Mouse (Mus musculus): ENCODE data around the gene Gzma. TPM values are rescaled to one million over a fixed set of nuclear protein-coding genes. Genes with fewer than 3 reads are reported as not detected.

Gene Gzma
- total RNA-seq (2021) = not detected

DNA sequence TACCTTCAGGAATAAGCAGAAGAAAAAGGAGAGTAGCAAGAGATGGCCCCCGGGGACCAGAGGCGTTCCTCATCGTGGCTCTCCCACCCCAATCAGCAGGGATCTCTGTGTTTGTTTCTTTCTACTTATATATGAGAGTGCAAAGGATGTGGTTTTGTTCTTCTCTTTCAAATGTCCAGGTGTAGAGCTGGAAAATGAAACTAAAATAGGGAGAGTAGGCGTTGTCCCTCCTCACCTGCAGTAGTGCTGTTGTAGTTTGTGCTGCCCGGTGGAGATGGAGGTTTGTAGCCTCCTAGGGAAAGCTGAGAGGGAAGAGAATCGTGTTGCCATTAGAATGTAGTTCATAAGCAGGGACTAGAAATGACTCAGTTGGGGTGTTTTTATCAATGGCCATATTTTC, at the start of gene Gzma:
Gzma (minus strand) TSS at position 103 of the 400 bp plus-strand sequence.
- intact Hi-C loops (cut with DNase I) = loop anchor here (1.0 kb wide), 1 partner anchor 9 kb away; no protein-coding TSS in a partner anchor
- no peak for DNase-seq (ENCODE audit: low spot score in 2 of 2)

DNA sequence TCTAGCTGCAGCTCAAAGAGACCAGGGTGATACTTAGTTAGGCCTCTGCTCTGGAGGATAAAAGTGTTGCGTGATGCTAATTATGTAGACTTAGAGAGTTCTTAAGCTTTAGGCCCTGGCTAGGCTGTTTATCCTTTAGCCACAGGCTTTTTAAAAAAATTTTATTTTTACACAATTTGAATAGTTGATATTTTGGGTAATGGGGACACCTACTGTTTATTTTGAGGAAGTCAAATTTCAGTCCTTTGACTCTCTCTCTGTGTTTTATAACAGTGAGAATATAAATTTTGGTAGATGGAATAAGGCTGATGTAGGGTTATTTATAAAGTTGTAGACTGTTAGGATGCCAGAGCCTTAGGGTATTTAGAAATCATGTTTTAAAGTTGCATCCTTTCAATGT, 38.8 kb upstream of the Gzma start:
- intact Hi-C loops (cut with DNase I) = loop anchor here (5.0 kb wide), 1 partner anchor 92 kb away; the partner anchor contains the start of gene Gpx8
- no peak for DNase-seq (ENCODE audit: low spot score in 2 of 2)

- intact Hi-C loops (cut with DNase I) = no loop called here
- no peak for DNase-seq (ENCODE audit: low spot score in 2 of 2)
Observed at GRCm38 (mm10) chr13:113129974-113130373, 29.2 kb upstream of the Gzma start.

DNA sequence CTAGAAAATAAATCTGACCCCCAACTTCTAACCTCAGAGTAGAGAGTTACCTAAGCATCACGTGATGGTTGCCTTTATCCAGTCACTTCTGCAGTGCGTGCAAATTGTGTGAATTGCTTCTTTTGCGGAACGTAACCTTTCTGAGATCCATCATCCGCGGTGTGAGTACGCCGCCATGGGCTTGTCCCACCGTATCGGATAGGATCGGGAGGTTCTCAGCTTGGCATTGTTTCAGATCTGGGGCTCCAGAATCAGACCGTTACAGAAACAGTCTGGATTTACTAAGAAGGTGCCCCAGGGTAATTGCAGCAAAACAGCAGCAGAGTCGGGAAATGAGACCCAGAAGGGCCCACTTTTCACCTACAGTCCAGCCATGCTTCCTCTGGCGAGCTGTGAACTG, 20.5 kb upstream of the Gzma start:
- intact Hi-C loops (cut with DNase I) = no loop called here
- DNase-seq (ENCODE audit: low spot score in 2 of 2) = no peak

DNA sequence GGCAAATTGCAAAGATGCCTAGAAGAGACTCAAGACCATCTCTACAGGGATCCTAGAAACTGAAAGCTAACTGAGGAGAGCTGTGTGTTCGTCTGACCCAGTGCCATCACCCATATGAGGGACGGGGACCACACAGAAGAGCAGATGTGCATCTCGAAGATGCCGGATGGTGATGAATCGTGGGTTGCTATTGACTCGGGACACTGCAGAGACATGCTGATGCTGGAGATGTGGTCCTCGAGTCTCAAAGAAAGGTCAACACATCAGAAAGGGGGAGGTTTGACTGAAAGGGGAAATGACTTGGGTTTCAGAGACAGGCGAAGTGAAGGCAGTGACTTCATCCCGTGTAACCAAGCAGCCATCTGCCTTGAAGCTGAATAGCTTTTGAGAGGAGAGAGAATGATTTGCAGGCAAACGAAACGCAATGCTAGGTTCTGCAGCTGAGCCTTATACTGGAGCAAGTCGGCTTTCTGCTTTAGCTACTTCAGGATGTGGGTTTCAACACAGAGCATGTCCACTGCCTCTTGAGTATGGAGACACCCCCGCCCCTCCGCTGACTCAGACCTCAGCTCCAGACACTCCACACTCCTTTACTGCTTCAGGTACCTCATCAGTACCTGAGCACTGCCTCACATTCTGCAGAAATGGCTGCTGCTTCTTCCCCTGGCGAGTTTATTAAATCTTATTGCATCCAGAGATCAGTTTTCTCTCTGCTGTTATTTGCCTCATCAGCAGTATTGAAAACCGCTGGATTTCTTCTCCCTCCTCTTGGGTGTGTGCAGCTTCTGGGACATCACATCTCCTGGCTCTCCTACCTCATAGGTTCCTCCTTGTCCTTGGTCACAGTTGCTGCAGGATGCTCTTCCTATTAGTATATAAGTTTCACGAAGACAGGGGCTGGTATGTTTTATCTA, 19.8 kb upstream of the Gzma start:
- intact Hi-C loops (cut with DNase I) = no loop called here
- no peak for DNase-seq (ENCODE audit: low spot score in 2 of 2)

DNA sequence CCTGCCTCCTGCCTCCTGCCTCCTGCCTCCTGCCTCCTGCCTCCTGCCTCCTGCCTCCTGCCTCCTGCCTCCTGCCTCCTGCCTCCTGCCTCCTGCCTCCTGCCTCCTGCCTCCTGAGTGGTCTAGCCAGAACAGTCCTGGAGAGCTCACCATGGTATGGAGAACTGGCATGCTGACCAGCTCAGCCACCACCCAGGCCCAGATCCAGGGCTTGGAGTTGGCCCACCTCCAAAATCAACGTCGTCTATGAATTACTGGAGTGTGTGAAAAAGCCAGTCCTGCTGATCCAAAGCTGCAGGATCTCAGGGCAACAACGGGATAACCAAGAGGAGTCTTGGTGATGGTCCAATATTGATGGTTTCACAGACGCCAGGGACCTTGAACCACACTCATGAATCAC, 18.2 kb upstream of the Gzma start:
- intact Hi-C loops (cut with DNase I) = no loop called here

GRCm38 (mm10) chr13:113104759-113105158, 4.0 kb upstream of the Gzma start:
- no peak for DNase-seq (ENCODE audit: low spot score in 2 of 2)
- intact Hi-C loops (cut with DNase I) = no loop called here

More for the DNA sequence above, 18.2 kb upstream of the Gzma start:
- DNase-seq (ENCODE audit: low spot score in 2 of 2) = no peak

DNA sequence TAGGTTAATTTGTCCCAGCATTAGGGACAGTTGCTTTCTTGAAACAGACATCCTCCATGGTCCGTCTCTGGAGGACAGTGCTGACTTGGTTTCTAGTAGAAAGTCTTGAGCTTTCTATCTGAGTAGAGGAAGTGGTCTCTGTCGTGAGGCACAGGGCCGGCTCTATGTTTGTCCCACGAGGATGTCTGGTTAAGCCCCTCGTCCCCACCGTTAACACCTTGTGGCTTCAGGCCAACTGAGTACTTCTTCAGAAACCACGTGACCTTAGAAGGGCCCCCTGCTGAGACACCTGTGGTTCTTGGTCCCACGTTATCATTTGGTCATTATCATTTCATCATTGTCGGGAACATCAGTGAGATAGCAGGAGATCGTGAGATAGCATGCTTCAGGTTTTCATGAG, 1.0 kb upstream of the Gzma start:
- no peak for DNase-seq (ENCODE audit: low spot score in 2 of 2)
- intact Hi-C loops (cut with DNase I) = no loop called here

DNA sequence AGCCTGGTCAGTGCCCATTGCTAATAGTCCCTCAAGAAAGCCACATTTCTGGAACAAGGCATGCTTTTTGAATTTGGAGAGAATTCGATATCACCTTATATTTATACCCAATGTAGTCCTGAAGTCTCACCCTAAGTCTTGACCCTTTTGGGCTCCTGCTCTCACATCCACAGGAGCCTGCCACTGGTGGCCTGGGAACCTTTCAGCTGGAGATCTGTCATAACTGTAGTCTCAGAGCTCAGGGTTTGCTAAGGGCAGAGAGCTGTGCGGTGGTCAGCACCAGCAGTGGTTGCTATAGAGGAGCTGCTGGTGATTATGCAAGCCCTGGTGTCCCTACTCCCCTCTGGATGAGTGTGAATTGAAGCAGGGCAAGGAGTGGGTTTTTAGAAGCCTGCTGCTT, 2.4 kb downstream of the Gzma start:
- no peak for DNase-seq (ENCODE audit: low spot score in 2 of 2)
- intact Hi-C loops (cut with DNase I) = no loop called here

GRCm38 (mm10) chr13:113097011-113097410, 3.8 kb downstream of the Gzma start:
- no peak for DNase-seq (ENCODE audit: low spot score in 2 of 2)
- intact Hi-C loops (cut with DNase I) = no loop called here

- intact Hi-C loops (cut with DNase I) = no loop called here
Observed at GRCm38 (mm10) chr13:113094618-113095017, 6.2 kb downstream of the Gzma start.

GRCm38 (mm10) chr13:113090489-113090888, 10.3 kb downstream of the Gzma start:
- DNase-seq (ENCODE audit: low spot score in 2 of 2) = no peak
- intact Hi-C loops (cut with DNase I) = no loop called here

More at GRCm38 (mm10) chr13:113094618-113095017, 6.2 kb downstream of the Gzma start:
- DNase-seq (ENCODE audit: low spot score in 2 of 2) = no peak

DNA sequence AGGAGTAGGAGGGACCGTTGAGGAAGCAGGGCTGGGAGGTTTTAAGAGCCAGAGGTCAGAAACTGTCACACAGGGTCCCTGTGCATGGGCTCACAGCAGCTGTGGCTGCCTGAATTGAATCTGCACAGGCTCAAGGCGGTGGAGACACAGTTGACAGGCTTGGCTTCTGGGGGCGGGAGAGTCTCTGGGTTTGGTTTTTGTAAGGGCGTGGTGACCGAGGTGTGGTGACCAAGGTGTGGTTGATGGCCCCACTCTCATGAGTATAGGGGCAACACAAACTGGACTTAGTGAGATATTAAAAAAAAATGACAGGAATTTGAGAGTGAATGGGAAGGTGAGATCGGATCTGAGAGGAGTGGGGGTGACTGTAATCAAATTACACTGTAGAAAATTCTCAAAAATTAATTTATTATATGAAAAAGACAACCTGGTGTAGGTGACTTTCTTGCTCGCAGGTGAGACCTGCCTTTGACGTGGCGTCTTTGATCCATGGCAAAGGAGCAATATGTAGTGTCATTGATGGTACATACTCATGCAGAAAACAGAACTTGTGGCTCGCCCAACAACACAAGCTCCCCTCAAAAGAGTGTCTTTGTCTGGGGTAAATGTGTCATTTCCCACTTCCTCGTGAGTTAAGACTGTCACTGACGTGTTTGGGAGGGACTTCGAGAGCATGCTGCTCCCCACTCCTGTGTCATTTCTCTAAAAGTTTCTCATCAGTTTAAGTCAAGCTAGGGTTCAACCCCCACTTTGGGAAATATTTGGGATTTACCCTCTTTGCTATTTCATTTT, 13.4 kb downstream of the Gzma start:
- DNase-seq (ENCODE audit: low spot score in 2 of 2) = no peak
- intact Hi-C loops (cut with DNase I) = no loop called here

GRCm38 (mm10) chr13:113084732-113085131, 16.0 kb downstream of the Gzma start:
- intact Hi-C loops (cut with DNase I) = no loop called here
- DNase-seq (ENCODE audit: low spot score in 2 of 2) = no peak

DNA sequence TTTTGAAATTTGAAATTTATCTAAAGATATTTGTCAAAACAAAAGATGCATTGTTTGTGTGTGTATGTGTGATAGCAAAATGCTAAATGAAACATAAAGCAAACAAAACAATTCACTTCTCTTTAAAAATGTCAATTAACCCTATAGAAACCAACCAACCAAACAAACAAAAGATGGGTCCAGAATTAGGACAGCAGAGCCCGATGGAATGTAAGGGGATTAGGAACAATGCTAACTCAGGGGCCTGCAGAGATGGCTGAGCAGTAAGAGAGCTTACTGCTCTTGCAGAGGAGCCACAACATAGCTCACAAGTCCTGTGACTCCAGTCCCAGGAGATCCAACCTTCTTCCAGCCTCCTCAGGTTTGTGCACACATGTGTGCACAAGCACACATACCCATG, 18.7 kb downstream of the Gzma start:
- no peak for DNase-seq (ENCODE audit: low spot score in 2 of 2)
- intact Hi-C loops (cut with DNase I) = no loop called here

DNA sequence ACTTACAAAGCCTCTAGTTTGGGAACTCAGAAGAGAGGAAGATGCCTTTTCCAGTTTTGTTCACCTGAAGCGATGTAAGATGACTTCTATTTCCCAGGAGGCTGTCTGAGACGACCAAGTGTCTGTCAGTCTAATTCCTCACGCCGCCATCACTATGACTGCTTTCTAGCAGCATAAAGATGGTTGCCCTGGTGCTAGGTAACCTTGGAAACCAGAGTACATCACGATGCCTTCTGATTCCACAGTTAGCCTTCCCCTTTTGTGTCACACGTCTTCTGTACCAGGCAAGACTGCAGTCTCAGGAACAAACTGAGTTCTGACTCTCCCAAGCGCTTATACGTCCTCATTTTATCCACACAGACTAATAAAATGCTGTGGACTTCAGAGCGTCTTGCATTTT, 21.8 kb downstream of the Gzma start:
- DNase-seq (ENCODE audit: low spot score in 2 of 2) = no peak
- intact Hi-C loops (cut with DNase I) = no loop called here

- intact Hi-C loops (cut with DNase I) = no loop called here
- DNase-seq (ENCODE audit: low spot score in 2 of 2) = no peak
Observed at GRCm38 (mm10) chr13:113064542-113064941, 36.2 kb downstream of the Gzma start.

GRCm38 (mm10) chr13:113061746-113062145, 39.0 kb downstream of the Gzma start:
- intact Hi-C loops (cut with DNase I) = no loop called here
- no peak for DNase-seq (ENCODE audit: low spot score in 2 of 2)

DNA sequence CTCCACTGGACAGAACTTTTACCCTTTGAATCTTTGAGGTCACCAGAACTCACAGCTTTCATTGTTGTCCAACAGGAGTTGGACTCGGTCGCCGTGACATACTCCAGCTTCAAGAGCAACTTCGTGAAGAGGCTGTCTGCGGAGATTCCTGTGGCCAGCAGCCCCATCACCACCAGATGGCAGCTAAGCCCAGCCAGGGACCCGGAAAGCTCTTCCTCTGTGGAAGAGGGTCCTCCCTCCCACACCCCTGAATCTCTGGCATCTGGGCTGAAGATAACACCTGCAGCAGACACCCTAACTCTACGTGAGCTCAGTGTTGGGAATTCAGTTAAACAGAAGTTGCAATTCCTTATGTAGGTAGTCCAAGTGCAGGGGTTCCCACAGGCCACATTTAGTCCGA, 45.0 kb downstream of the Gzma start:
- intact Hi-C loops (cut with DNase I) = no loop called here

GRCm38 (mm10) chr13:113054230-113054629, 46.6 kb downstream of the Gzma start:
- DNase-seq (ENCODE audit: low spot score in 2 of 2) = no peak
- intact Hi-C loops (cut with DNase I) = no loop called here

More for the DNA sequence above, 45.0 kb downstream of the Gzma start:
- DNase-seq (ENCODE audit: low spot score in 2 of 2) = no peak
